11 mouse cellular contexts compared by ENCODE assay signal in genomic region chr2:69355402-69355801, GRCm38 (mm10). TPM values are rescaled to one million over a fixed set of nuclear protein-coding genes. Genes with fewer than 3 reads are reported as not detected.
DNase-seq lines count a peak whose midpoint lies in the region; ATAC-seq and TF ChIP-seq lines count a peak whose summit lies in the region.
"Not testable (repeated sequence)": the region's sequence is repeated elsewhere in the genome, so short reads cannot be mapped to it uniquely, and the experiment has no call there.
"Had no signal": no experiment of that assay in that cellular context is flagged by ENCODE, and none has a peak within 500 bp of the region (broad histone marks: within the 10 kb centered on the region; RNA-seq: fewer than 3 reads in every experiment).

No protein-coding gene starts in this region.

- H3K27me3 ChIP-seq in embryonic facial prominence, embryonic 11.5 days (ENCODE audit: control insufficient read depth, insufficient read depth, low read length); forebrain, embryonic 15.5 days; heart, postnatal 0 days (ENCODE audit: control insufficient read depth, insufficient read depth, low read length); intestine, embryonic 15.5 days (replicated peaks); limb, embryonic 15.5 days; lung, postnatal 0 days (replicated peaks; ENCODE audit: insufficient read depth, low read length): not testable (repeated sequence)

- not testable (repeated sequence) for H3K4me2 ChIP-seq in embryonic facial prominence, embryonic 11.5 days (ENCODE audit: low read depth, low read length); forebrain, embryonic 15.5 days (replicated peaks); heart, postnatal 0 days (ENCODE audit: low read depth, low read length); intestine, embryonic 15.5 days (replicated peaks); limb, embryonic 15.5 days; lung, postnatal 0 days (replicated peaks; ENCODE audit: low read depth, low read length)

- not testable (repeated sequence) for DNase-seq in embryonic facial prominence, embryonic 11.5 days (ENCODE audit: low spot score); heart, postnatal 0 days (ENCODE audit: low spot score); lung, postnatal 0 days (ENCODE audit: low spot score)

- peak; percentile 100 for ATAC-seq in embryonic facial prominence, embryonic 11.5 days (replicated peaks; ENCODE audit: insufficient number of reproducible peaks, low FRiP score, low TSS enrichment, low read depth)
- peak; percentile 100 for ATAC-seq in forebrain, embryonic 15.5 days (replicated peaks)
- ATAC-seq in heart, postnatal 0 days (ENCODE audit: insufficient read depth, low read depth): peak; percentile 100
- peak; percentile 100 for ATAC-seq in intestine, embryonic 15.5 days
- ATAC-seq in limb, embryonic 15.5 days (ENCODE audit: insufficient number of reproducible peaks, low FRiP score, low TSS enrichment, low read depth): peak; percentile 100
- ATAC-seq in lung, postnatal 0 days: peak; percentile 100
- ATAC-seq in monocyte, adult 5-6 weeks (replicated peaks; ENCODE audit: insufficient number of reproducible peaks, low FRiP score, low TSS enrichment, poor library complexity, severe bottlenecking): peak; percentile 100

- TF ChIP-seq EP300 in heart, postnatal 0 days (IDR thresholded peaks at IDR 0.05; ENCODE audit: low read depth); lung, postnatal 0 days (IDR thresholded peaks at IDR 0.05): not testable (repeated sequence)

- not testable (repeated sequence) for H3K9ac ChIP-seq in embryonic facial prominence, embryonic 11.5 days (replicated peaks; ENCODE audit: low read length); forebrain, embryonic 15.5 days (replicated peaks); heart, postnatal 0 days (replicated peaks; ENCODE audit: low read depth, low read length); intestine, embryonic 15.5 days; limb, embryonic 15.5 days; lung, postnatal 0 days (replicated peaks; ENCODE audit: low read depth)

- H3K4me1 ChIP-seq in embryonic facial prominence, embryonic 11.5 days (ENCODE audit: control insufficient read depth, insufficient read depth, low read length); forebrain, embryonic 15.5 days; heart, postnatal 0 days (ENCODE audit: control insufficient read depth, insufficient read depth); intestine, embryonic 15.5 days (replicated peaks); limb, embryonic 15.5 days; lung, postnatal 0 days (ENCODE audit: insufficient read depth, low read depth, low read length): not testable (repeated sequence)

- not testable (repeated sequence) for H3K9me3 ChIP-seq in embryonic facial prominence, embryonic 11.5 days (replicated peaks; ENCODE audit: control insufficient read depth, low read length); forebrain, embryonic 15.5 days; heart, postnatal 0 days (replicated peaks; ENCODE audit: control insufficient read depth, low read length); intestine, embryonic 15.5 days; limb, embryonic 15.5 days; lung, postnatal 0 days (ENCODE audit: low read length)

- not testable (repeated sequence) for TF ChIP-seq CTCF in heart, postnatal 0 days (IDR thresholded peaks at IDR 0.05; ENCODE audit: low read depth); lung, postnatal 0 days (IDR thresholded peaks at IDR 0.05)

- not testable (repeated sequence) for H3K4me3 ChIP-seq in embryonic facial prominence, embryonic 11.5 days (ENCODE audit: low read depth, low read length); forebrain, embryonic 15.5 days; heart, postnatal 0 days (ENCODE audit: low read depth, low read length); intestine, embryonic 15.5 days (replicated peaks); limb, embryonic 15.5 days; lung, postnatal 0 days (ENCODE audit: low read depth, low read length)

- not testable (repeated sequence) for H3K27ac ChIP-seq in embryonic facial prominence, embryonic 11.5 days (replicated peaks; ENCODE audit: low read depth, low read length); forebrain, embryonic 15.5 days (replicated peaks); heart, postnatal 0 days (ENCODE audit: low read depth); intestine, embryonic 15.5 days; limb, embryonic 15.5 days; lung, postnatal 0 days (ENCODE audit: low read length)

- H3K36me3 ChIP-seq in embryonic facial prominence, embryonic 11.5 days (replicated peaks; ENCODE audit: control insufficient read depth, insufficient read depth, low read depth, low read length); forebrain, embryonic 15.5 days; heart, postnatal 0 days (replicated peaks; ENCODE audit: control insufficient read depth, insufficient read depth, low read length); intestine, embryonic 15.5 days; limb, embryonic 15.5 days; lung, postnatal 0 days (ENCODE audit: insufficient read depth, low read length): not testable (repeated sequence)

RNA-seq across cellular contexts. Expression of gene Abcb11, which starts 13.0 kb away (rescaled TPM):
- not detected in 2 replicates for polyA plus RNA-seq in embryonic facial prominence, embryonic 11.5 days (2014; fragmentation: Nextera tagmentation; extraction: Ambion mirVana)
- not detected in 2 replicates for polyA plus RNA-seq in forebrain, embryonic 15.5 days (2015; fragmentation: Nextera tagmentation; extraction: Ambion mirVana)
- not detected in 2 replicates for total RNA-seq in heart, postnatal 0 days (2014; rRNA removed; ENCODE audit: low replicate concordance)
- polyA plus RNA-seq in heart, postnatal 0 days (2015; fragmentation: Nextera tagmentation; extraction: Ambion mirVana): not detected in 2 replicates
- polyA plus RNA-seq in intestine, embryonic 15.5 days (2015; fragmentation: Nextera tagmentation; extraction: Ambion mirVana): 1.7 and 2.7 TPM in 2 replicates
- polyA plus RNA-seq in limb, embryonic 15.5 days (2015; fragmentation: Nextera tagmentation; extraction: Ambion mirVana): not detected in 2 replicates
- 0.08 and 0.13 TPM in 2 replicates for polyA plus RNA-seq in lung, postnatal 0 days (2015; fragmentation: Nextera tagmentation; extraction: Ambion mirVana)
- not detected in 3 replicates for total RNA-seq in monocyte, adult 5-6 weeks (2017)
- total RNA-seq: gastrocnemius, postnatal 14 days; heart, postnatal 10 days; layer of hippocampus, adult 8-10 months had no signal
- polyA plus RNA-seq: forebrain, embryonic 10.5 days had no signal

RNA-seq across cellular contexts. Expression of gene Dhrs9, which starts 24.8 kb away (rescaled TPM):
- polyA plus RNA-seq in embryonic facial prominence, embryonic 11.5 days (2014; fragmentation: Nextera tagmentation; extraction: Ambion mirVana): not detected in 2 replicates
- not detected in 2 replicates for polyA plus RNA-seq in forebrain, embryonic 15.5 days (2015; fragmentation: Nextera tagmentation; extraction: Ambion mirVana)
- total RNA-seq in heart, postnatal 0 days (2014; rRNA removed; ENCODE audit: low replicate concordance): 0.04 TPM in 1 of 2 replicates, not detected in the other
- polyA plus RNA-seq in heart, postnatal 0 days (2015; fragmentation: Nextera tagmentation; extraction: Ambion mirVana): 0.03 and 0.05 TPM in 2 replicates
- polyA plus RNA-seq in intestine, embryonic 15.5 days (2015; fragmentation: Nextera tagmentation; extraction: Ambion mirVana): 0.36 and 0.37 TPM in 2 replicates
- polyA plus RNA-seq in limb, embryonic 15.5 days (2015; fragmentation: Nextera tagmentation; extraction: Ambion mirVana): 0.11 and 0.15 TPM in 2 replicates
- polyA plus RNA-seq in lung, postnatal 0 days (2015; fragmentation: Nextera tagmentation; extraction: Ambion mirVana): 0.10 and 0.14 TPM in 2 replicates
- total RNA-seq in monocyte, adult 5-6 weeks (2017): 0.21 TPM in 1 of 3 replicates, not detected in the others
- total RNA-seq: gastrocnemius, postnatal 14 days; layer of hippocampus, adult 8-10 months had no signal
- polyA plus RNA-seq: forebrain, embryonic 10.5 days had no signal
